Mouse (Mus musculus) neural tube, embryonic 13.5 days (tissue): Measurements from ENCODE around the gene A730071L15Rik. TPM values are rescaled to one million over a fixed set of nuclear protein-coding genes. Genes with fewer than 3 reads are reported as not detected.

Experiments
- ATAC-seq: fragments of 200-750 bp; cut with Nextera tagmentation; 2 replicates; pipeline ENCODE4 v1.8.0; 2017; ENCODE audit warnings: low read depth, mild to moderate bottlenecking, moderate TSS enrichment, moderate library complexity
- H3K27ac ChIP-seq: fragments of 300-500 bp; sonication (generic); replicated peaks from 2 replicates; pipeline ENCODE4 v1.5.1; 2015; ENCODE audit warnings: moderate library complexity, mild to moderate bottlenecking, inconsistent platforms
- H3K27me3 ChIP-seq: fragments of 300-500 bp; sonication (generic); 2 replicates; pipeline ENCODE4 v1.6.1; 2015; ENCODE audit warnings: mild to moderate bottlenecking, inconsistent platforms
- H3K36me3 ChIP-seq: fragments of 300-500 bp; sonication (generic); 2 replicates; pipeline ENCODE4 v1.6.1; 2015; ENCODE audit warnings: mild to moderate bottlenecking, inconsistent platforms
- H3K4me1 ChIP-seq: fragments of 300-500 bp; sonication (generic); replicated peaks from 2 replicates; pipeline ENCODE4 v1.6.1; 2015; ENCODE audit warnings: inconsistent platforms
- H3K4me2 ChIP-seq: fragments of 300-500 bp; sonication (generic); 2 replicates; pipeline ENCODE4 v1.6.1; 2015; ENCODE audit warnings: inconsistent platforms, mild to moderate bottlenecking, moderate library complexity
- H3K4me3 ChIP-seq: fragments of 300-500 bp; sonication (generic); 2 replicates; pipeline ENCODE4 v1.5.1; 2015; ENCODE audit warnings: mild to moderate bottlenecking, inconsistent platforms
- H3K9ac ChIP-seq: fragments of 300-500 bp; sonication (generic); 2 replicates; pipeline ENCODE4 v1.6.1; 2015; ENCODE audit warnings: moderate library complexity, mild to moderate bottlenecking, inconsistent platforms
- H3K9me3 ChIP-seq: fragments of 300-500 bp; sonication (generic); 2 replicates; pipeline ENCODE4 v1.6.1; 2016; ENCODE audit warnings: inconsistent platforms
- WGBS: fragments of 180-500 bp; shearing (Covaris S2); methylation state at CpG from one replicate; pipeline ENCODE4 v1.1.7; 2015; 5-methylcytosine and 5-hydroxymethylcytosine counted together
- polyA plus RNA-seq: library from polyadenylated mRNA; unstranded; fragments of >200 nt; fragmentation: Nextera tagmentation; extraction: Ambion mirVana; gene quantifications from 2 replicates; pipeline ENCODE4 v1.2.1, GENCODE M21; 2015

The A730071L15Rik gene
- polyA plus RNA-seq, 1 experiment from 2014 or later, result 0.46 TPM

DNA sequence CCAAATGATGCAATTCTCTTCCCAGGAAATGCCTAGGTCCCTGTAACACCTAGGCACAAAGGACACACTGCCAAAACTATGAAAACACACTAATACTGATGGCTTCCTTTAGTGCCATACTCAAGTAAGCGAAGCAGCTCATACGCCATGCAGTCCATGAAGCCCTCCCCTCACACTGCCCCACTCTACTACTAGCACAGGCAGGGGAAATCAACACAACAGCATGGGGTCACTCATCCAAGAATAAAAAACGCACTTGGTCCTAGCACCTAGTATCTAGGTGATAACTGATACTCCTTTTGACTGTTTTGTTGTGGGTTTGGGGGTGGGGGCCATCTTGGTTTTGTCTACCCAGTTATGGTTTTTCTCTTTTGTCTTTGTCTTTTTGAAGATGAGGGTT, 12.4 kb upstream of the A730071L15Rik start:
- Histone ChIP-seq H3K9ac (0 out of 2 replicates have a peak overlapping the region, but pooled peaks have one; percentile 31), H3K27ac (no peak overlapping the region), H3K9me3 (no peaks in the 10 kb centered on the region), H3K27me3 (no peaks in the 10 kb centered on the region), H3K36me3 (peaks cover 12% of the 10 kb centered on the region), H3K4me1 (peaks cover 32% of the 10 kb centered on the region), H3K4me3 (no peak overlapping the region), H3K4me2 (no peak overlapping the region)
- WGBS, result 86% methylated on average over 3 of the region's 3 CpGs
- ATAC-seq, result 0 out of 2 replicates have a peak, but pooled peaks have one; percentile 36

DNA sequence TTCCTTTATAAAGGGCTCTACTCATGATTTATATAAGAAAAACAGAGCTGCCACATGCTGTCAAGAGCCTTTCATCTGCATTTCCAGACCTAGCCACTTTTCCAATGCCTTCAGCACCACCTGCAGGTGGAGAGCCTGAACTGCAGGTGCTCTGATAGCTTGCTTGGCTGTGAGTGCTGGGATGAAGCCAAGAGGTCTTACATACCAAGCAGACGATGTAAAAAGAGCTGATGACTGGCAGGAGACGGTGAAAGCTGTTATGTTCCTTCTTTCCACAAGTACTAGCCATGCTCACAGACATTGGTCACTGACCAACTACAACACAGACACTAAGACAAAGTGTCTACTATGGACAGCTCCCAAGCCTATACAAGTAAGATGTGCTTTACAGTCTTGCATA, 12.0 kb upstream of the A730071L15Rik start:
- 12% methylated on average over 2 of the region's 2 CpGs for WGBS
- peaks cover 28% of the 10 kb centered on the region for H3K4me1 ChIP-seq
- peak; percentile 79 for ATAC-seq
- no peaks in the 10 kb centered on the region for H3K9me3 ChIP-seq
- H3K4me2 ChIP-seq, result no peak overlapping the region
- no peaks in the 10 kb centered on the region for H3K27me3 ChIP-seq
- no peak overlapping the region for H3K27ac ChIP-seq
- H3K4me3 ChIP-seq, result no peak overlapping the region
- H3K9ac ChIP-seq, result no peak overlapping the region
- peaks cover 17% of the 10 kb centered on the region for H3K36me3 ChIP-seq

DNA sequence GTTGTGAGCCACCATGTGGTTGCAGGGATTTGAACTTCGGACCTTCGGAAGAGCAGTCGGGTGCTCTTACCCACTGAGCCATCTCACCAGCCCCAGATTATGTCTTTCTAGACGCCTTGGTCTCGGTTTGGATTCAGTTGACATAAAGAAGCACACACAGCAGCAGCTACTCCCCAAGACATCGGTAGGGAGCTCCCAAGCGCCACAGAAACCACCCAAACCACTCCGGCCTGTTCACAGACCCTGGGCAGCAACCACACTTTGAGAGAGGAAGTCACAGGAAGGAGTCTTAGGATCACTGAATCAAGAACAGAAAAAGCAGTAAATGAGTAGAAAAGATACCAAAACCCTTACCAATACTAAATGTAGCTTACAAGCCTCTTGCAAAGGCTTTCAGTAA, 3.0 kb upstream of the A730071L15Rik start:
- Histone ChIP-seq H3K9me3 (no peaks in the 10 kb centered on the region), H3K4me1 (peaks cover 33% of the 10 kb centered on the region), H3K4me3 (no peak overlapping the region), H3K36me3 (peaks cover 15% of the 10 kb centered on the region), H3K27ac (no peak overlapping the region), H3K27me3 (no peaks in the 10 kb centered on the region), H3K9ac (no peak overlapping the region), H3K4me2 (no peak overlapping the region)
- 94% methylated on average over 8 of the region's 8 CpGs for WGBS
- ATAC-seq, result no peak

DNA sequence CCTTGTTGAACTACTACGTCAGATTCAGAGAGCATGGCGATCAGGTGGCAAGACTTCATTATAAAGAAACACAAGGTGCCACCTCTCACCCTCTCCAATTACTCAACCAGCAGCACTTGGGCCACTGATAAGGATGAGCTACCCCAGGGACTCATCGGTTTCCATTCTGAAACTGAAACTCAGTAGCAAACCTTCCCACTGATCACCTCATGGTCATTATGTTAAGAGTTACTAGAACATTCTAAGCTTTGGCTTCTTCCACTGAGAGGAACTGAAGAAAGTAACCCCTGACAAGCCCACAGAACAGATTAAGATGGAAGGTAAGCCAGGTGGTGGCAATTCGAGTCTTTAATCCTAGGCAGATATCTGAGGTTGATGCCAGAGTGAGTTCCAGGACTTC, 1.4 kb upstream of the A730071L15Rik start:
- Histone ChIP-seq H3K36me3 (no peaks in the 10 kb centered on the region), H3K27ac (no peak overlapping the region), H3K4me1 (peaks cover 33% of the 10 kb centered on the region), H3K4me2 (peak overlapping the region; percentile 95), H3K9ac (0 out of 2 replicates have a peak overlapping the region, but pooled peaks have one; percentile 91), H3K9me3 (no peaks in the 10 kb centered on the region), H3K4me3 (peak overlapping the region; percentile 85), H3K27me3 (no peaks in the 10 kb centered on the region)
- 95% methylated on average over 4 of the region's 4 CpGs for WGBS
- ATAC-seq, result no peak

DNA sequence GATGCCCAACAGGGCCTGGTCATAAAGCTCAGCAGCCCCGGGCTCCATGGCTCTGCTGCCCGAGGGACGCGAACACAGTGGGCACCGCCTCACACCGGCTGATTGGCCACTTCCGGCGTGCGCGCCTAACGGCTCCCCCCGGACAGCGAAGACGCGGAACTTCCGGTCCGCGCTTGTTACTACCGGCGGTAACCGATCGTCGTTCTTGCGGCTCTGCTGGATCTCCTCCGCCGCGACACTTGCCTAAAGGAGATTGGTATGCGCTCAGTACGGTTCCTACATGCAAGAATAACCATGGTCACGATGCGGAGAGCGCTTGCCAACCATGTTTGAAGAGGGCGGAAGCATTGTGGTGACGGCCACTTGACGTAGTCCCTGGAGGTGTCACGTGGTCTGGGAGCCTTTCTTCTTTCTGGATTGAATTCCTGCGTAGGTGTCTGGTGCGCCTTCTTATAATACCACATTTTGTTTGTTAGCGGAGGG, 299 bp downstream of the A730071L15Rik start, which contains the start of gene Nudcd3:
Gene Nudcd3 (minus strand): TSS at position 329 of the 483 bp plus-strand sequence.
- H3K27me3 ChIP-seq, result no peaks in the 10 kb centered on the region
- peak; percentile 96 for ATAC-seq
- under 1% methylated on average over 39 of the region's 39 CpGs for WGBS
- H3K4me3 ChIP-seq, result peak within 1 kb of the TSS; percentile 85
- H3K9ac ChIP-seq, result peak within 1 kb of the TSS; percentile 91
- H3K27ac ChIP-seq, result peak within 1 kb of the TSS; percentile 97
- no peaks in the 10 kb centered on the region for H3K36me3 ChIP-seq
- peaks cover 33% of the 10 kb centered on the region for H3K4me1 ChIP-seq
- no peaks in the 10 kb centered on the region for H3K9me3 ChIP-seq
- peak within 1 kb of the TSS; percentile 95 for H3K4me2 ChIP-seq

DNA sequence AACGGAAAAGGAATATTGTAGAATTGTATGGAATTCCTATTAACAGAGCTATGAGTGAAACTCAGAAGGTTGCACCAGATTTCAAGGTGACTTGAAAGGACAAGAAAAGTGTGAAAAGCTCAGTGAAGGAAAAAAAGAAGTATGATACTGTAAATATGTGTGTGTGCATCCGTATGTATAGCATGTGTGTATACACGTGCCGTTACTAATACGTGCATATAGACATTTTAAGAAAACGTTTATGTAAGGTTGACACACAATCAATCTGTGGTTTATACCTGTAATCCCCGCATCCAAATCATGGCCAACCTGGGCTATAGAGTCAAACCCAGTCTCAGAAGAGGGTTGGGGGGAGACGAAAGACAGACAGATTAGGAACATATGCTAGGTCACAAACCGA, 741 bp downstream of the A730071L15Rik start:
- Histone ChIP-seq H3K27ac (peak overlapping the region; percentile 97), H3K36me3 (no peaks in the 10 kb centered on the region), H3K4me1 (peaks cover 33% of the 10 kb centered on the region), H3K9ac (peak overlapping the region; percentile 91), H3K4me3 (peak overlapping the region; percentile 85), H3K9me3 (no peaks in the 10 kb centered on the region), H3K4me2 (peak overlapping the region; percentile 95), H3K27me3 (no peaks in the 10 kb centered on the region)
- ATAC-seq, result peak; percentile 38; the same call in 1 of the 2 replicates
- WGBS, result 25% methylated on average over 9 of the region's 9 CpGs

DNA sequence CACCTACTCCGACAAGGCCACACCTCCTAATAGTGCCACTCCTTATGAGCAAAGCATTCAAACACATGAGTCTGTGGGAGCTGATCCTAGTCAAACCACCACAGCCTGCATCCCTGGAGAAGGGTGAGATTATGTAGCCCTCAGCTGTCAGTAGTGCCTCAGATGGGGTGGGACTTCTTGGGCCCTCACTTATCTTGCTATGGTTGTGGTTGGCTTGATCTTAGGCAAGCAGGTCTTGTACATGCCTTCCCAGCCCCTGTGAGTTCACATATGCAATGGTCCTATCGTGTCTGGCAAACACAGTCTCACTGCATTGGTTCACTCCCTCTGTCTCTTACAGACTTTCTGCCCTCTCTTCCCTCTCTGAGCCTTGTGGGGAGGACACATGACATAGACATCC, 7.3 kb downstream of the A730071L15Rik start:
- no peak overlapping the region for H3K27ac ChIP-seq
- no peak overlapping the region for H3K4me3 ChIP-seq
- no peak overlapping the region for H3K4me2 ChIP-seq
- no peaks in the 10 kb centered on the region for H3K36me3 ChIP-seq
- no peaks in the 10 kb centered on the region for H3K27me3 ChIP-seq
- 76% methylated on average over 2 of the region's 2 CpGs for WGBS
- H3K9me3 ChIP-seq, result 0 out of 2 replicates have a peak, but pooled peaks cover 3% of the 10 kb centered on the region
- no peak for ATAC-seq
- H3K9ac ChIP-seq, result no peak overlapping the region
- no peaks in the 10 kb centered on the region for H3K4me1 ChIP-seq

DNA sequence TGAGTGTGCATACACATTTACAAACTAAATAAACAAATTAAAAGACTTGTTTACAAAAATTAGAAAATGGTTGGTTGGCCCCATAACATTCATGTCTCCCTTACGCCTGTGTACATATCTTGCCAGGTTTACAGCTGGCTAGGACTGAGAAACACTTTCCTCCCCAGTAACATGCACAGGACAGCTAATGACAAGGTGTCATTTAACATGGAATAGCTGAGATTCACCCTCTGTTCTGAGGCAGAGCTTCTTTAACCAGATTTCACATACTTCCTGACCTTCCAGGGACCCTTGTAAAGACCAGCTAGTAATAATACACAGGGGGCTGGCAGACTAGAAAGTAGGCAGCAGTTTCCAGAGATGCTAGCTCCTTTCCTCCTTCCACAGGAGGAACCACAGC, 8.3 kb downstream of the A730071L15Rik start:
- Histone ChIP-seq H3K27me3 (peaks cover 3% of the 10 kb centered on the region; the same call in 1 of the 2 replicates), H3K27ac (no peak overlapping the region), H3K36me3 (no peaks in the 10 kb centered on the region), H3K9ac (no peak overlapping the region), H3K4me1 (no peaks in the 10 kb centered on the region), H3K4me2 (no peak overlapping the region), H3K4me3 (no peak overlapping the region), H3K9me3 (0 out of 2 replicates have a peak, but pooled peaks cover 3% of the 10 kb centered on the region)
- ATAC-seq, result no peak
- WGBS, result 93% methylated on average over 1 of the region's 1 CpGs

DNA sequence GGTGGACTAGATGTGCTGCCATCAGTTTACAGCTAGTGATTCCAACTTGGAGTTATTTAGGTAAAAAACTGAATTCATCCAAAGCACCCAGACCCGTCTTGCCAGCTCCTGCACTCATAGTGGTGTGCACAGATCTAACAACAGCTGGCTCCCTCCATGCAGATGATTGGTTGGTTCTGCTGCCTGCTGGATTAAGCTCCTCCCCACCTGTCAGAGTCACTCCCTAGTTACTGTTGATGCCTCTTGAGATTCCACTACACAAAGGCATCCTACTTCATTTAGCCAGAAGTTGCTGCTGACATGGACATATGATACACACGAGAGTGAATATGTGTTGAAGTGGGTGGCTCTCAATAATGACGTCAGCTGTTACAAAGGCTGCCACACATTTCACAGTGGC, 17.0 kb downstream of the A730071L15Rik start:
- H3K36me3 ChIP-seq, result no peaks in the 10 kb centered on the region
- no peak for ATAC-seq
- H3K4me3 ChIP-seq, result no peak overlapping the region
- H3K27me3 ChIP-seq, result peaks cover 3% of the 10 kb centered on the region; the same call in 1 of the 2 replicates
- no peaks in the 10 kb centered on the region for H3K4me1 ChIP-seq
- no peaks in the 10 kb centered on the region for H3K9me3 ChIP-seq
- H3K4me2 ChIP-seq, result no peak overlapping the region
- no peak overlapping the region for H3K9ac ChIP-seq
- WGBS, result 63% methylated on average over 3 of the region's 3 CpGs
- H3K27ac ChIP-seq, result no peak overlapping the region

DNA sequence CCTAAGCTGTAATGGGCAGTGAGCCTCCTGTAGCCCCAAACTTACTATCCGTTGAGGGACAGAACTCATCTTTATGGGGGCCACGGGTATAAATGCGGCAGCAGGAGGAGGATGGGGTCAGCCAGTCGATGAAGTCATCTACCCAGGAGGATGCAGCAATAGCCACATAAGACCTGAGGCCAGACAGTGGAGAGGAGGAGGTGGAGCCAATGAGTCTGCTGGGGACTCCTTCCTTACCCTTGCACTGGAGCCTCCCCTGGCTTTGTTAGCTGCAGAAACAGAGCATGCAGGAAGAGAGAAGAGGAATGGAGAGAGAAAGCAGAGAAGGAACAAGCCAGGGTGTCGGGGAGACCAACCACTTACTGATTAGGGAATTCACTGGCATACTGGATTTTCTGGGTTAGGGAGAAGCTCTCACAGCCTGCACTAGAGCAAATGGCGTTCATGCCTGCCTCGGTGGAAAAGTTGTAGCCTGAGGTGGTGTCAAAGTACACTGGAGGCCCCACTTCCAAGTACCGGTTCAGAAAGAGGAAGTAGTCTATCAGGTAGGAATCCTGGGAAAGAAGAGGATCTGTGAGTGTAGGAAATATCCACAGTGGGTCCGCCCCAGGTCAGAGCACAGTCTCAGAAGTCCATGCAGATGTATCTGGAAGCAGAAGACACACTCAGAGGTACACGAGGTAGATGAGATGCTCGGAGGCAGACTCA, 18.5 kb downstream of the A730071L15Rik start:
- Histone ChIP-seq H3K27ac (no peak overlapping the region), H3K4me3 (no peak overlapping the region), H3K4me1 (no peaks in the 10 kb centered on the region), H3K36me3 (no peaks in the 10 kb centered on the region), H3K9ac (no peak overlapping the region), H3K9me3 (no peaks in the 10 kb centered on the region), H3K27me3 (no peaks in the 10 kb centered on the region), H3K4me2 (no peak overlapping the region)
- ATAC-seq, result no peak
- WGBS, result 75% methylated on average over 11 of the region's 11 CpGs

DNA sequence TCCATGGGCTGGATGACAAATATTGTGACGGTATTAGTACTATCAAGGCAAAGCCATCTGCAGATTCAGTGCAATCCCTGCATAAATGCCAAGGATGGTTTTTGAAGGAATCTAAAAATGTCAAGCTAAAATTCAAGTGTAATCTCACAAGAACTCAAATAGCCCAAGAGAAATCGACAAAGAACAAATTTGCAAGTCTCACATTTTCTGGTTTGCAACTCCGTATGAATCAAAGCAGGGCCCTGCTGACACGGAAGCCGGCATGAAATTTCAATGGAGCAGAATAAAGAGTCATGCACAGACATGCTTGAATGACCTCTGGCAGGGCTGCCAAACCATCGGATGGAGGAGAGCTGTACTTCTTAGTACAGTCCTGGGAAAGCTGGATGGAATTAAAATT, 20.1 kb downstream of the A730071L15Rik start:
- H3K9me3 ChIP-seq, result no peaks in the 10 kb centered on the region
- H3K27ac ChIP-seq, result no peak overlapping the region
- WGBS, result 84% methylated on average over 6 of the region's 6 CpGs
- H3K4me3 ChIP-seq, result no peak overlapping the region
- no peaks in the 10 kb centered on the region for H3K27me3 ChIP-seq
- no peak for ATAC-seq
- no peaks in the 10 kb centered on the region for H3K36me3 ChIP-seq
- H3K4me2 ChIP-seq, result no peak overlapping the region
- no peaks in the 10 kb centered on the region for H3K4me1 ChIP-seq
- no peak overlapping the region for H3K9ac ChIP-seq

DNA sequence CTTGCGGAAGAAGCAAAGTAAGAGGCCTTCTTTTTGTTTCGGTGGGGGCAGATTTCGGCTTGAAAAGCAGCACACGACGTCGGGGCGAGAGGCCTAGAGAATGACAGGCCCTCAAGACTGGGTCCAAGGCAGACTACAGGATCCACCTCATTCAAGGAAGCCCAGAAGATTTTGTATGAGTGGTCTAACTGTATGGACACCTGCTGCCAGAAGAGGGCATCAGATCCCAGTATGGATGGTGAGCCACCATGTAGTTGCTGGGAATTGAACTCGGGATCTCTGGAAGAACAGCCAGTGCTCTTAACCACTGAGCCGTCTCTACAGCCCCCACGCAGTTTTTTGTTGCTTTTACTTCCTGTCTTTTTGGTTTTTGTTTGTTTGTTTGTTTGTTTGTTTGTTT, 22.4 kb downstream of the A730071L15Rik start:
- Histone ChIP-seq H3K9ac (no peak overlapping the region), H3K27ac (no peak overlapping the region), H3K9me3 (no peaks in the 10 kb centered on the region), H3K36me3 (no peaks in the 10 kb centered on the region), H3K4me2 (no peak overlapping the region), H3K4me1 (no peaks in the 10 kb centered on the region), H3K27me3 (no peaks in the 10 kb centered on the region), H3K4me3 (no peak overlapping the region)
- no peak for ATAC-seq
- 94% methylated on average over 10 of the region's 10 CpGs for WGBS
